Mouse (Mus musculus) retina, embryonic 14.5 days (tissue): ENCODE measurements around the gene Rap1gap.

Experiments
- DNase-seq: peaks from one replicate; pipeline ENCODE4 v3.0.0-alpha.2; 2015; ENCODE audit warnings: low spot score

Gene Rap1gap

GRCm38 (mm10) chr4:137692107-137692902 is 27.8 kb downstream of the Rap1gap start:
- DNase-seq, result no peak

GRCm38 (mm10) chr4:137695300-137695699 is 30.8 kb downstream of the Rap1gap start:
- no peak for DNase-seq

GRCm38 (mm10) chr4:137695900-137696299 is 31.4 kb downstream of the Rap1gap start:
- no peak for DNase-seq

GRCm38 (mm10) chr4:137697156-137697885 is 32.8 kb downstream of the Rap1gap start:
- DNase-seq, result no peak

- DNase-seq, result no peak
Measured at GRCm38 (mm10) chr4:137698076-137698985, 33.8 kb downstream of the Rap1gap start.

GRCm38 (mm10) chr4:137699264-137700211 is 35.0 kb downstream of the Rap1gap start:
- no peak for DNase-seq

GRCm38 (mm10) chr4:137700960-137701359 is 36.4 kb downstream of the Rap1gap start:
- no peak for DNase-seq

GRCm38 (mm10) chr4:137703077-137703476 is 38.6 kb downstream of the Rap1gap start:
- no peak for DNase-seq

GRCm38 (mm10) chr4:137704561-137704960 is 40.0 kb downstream of the Rap1gap start:
- DNase-seq, result no peak

- no peak for DNase-seq
Measured at GRCm38 (mm10) chr4:137705379-137705778, 40.9 kb downstream of the Rap1gap start.

GRCm38 (mm10) chr4:137706510-137706909 is 42.0 kb downstream of the Rap1gap start:
- no peak for DNase-seq

- peak; percentile 95 for DNase-seq
Measured at GRCm38 (mm10) chr4:137707216-137707990, 42.9 kb downstream of the Rap1gap start.

- DNase-seq, result no peak
Measured at GRCm38 (mm10) chr4:137712963-137713362, 48.4 kb downstream of the Rap1gap start.

GRCm38 (mm10) chr4:137714020-137714624 is 49.6 kb downstream of the Rap1gap start:
- DNase-seq, result no peak

- DNase-seq, result no peak
Measured at GRCm38 (mm10) chr4:137717005-137717404, 52.5 kb downstream of the Rap1gap start.

- no peak for DNase-seq
Measured at GRCm38 (mm10) chr4:137717671-137718070, 53.1 kb downstream of the Rap1gap start.

GRCm38 (mm10) chr4:137719378-137720077 is 55.0 kb downstream of the Rap1gap start:
- no peak for DNase-seq

GRCm38 (mm10) chr4:137721563-137721962 is 57.0 kb downstream of the Rap1gap start:
- no peak for DNase-seq

- DNase-seq, result no peak
Measured at GRCm38 (mm10) chr4:137722230-137722629, 57.7 kb downstream of the Rap1gap start.
